Mouse (Mus musculus) hindbrain, embryonic 15.5 days (tissue): ENCODE results near the gene Tfg. TPM values are rescaled to one million over a fixed set of nuclear protein-coding genes. Genes with fewer than 3 reads are reported as not detected.
A peak's percentile ranks its signal among the peaks of the same experiment; 100 is the strongest.

Experiments used
- ATAC-seq: fragments of 200-750 bp; cut with Nextera tagmentation; 2 replicates; pipeline ENCODE4 v1.8.0; 2017; ENCODE audit warnings: low read depth, moderate number of reproducible peaks, moderate TSS enrichment; ENCODE audit not compliant: low FRiP score
- H3K27ac ChIP-seq: fragments of 300-500 bp; sonication (generic); replicated peaks from 2 replicates; pipeline ENCODE4 v1.5.1; 2015; ENCODE audit warnings: mild to moderate bottlenecking, inconsistent platforms
- H3K27me3 ChIP-seq: fragments of 300-500 bp; sonication (generic); 2 replicates; pipeline ENCODE4 v1.6.1; 2015; ENCODE audit warnings: control low read depth, inconsistent platforms
- H3K36me3 ChIP-seq: fragments of 300-500 bp; sonication (generic); 2 replicates; pipeline ENCODE4 v1.6.1; 2015; ENCODE audit warnings: control low read depth, inconsistent platforms
- H3K4me1 ChIP-seq: fragments of 300-500 bp; sonication (generic); replicated peaks from 2 replicates; pipeline ENCODE4 v1.6.1; 2015; ENCODE audit warnings: control low read depth, inconsistent platforms
- H3K4me2 ChIP-seq: fragments of 300-500 bp; sonication (generic); 2 replicates; pipeline ENCODE4 v1.6.1; 2015; ENCODE audit warnings: moderate library complexity, mild to moderate bottlenecking, inconsistent platforms
- H3K4me3 ChIP-seq: fragments of 300-500 bp; sonication (generic); 2 replicates; pipeline ENCODE4 v1.5.1; 2015; ENCODE audit warnings: mild to moderate bottlenecking, inconsistent platforms
- H3K9ac ChIP-seq: fragments of 300-500 bp; sonication (generic); 2 replicates; pipeline ENCODE4 v1.6.1; 2015; ENCODE audit warnings: inconsistent platforms
- H3K9me3 ChIP-seq: fragments of 300-500 bp; sonication (generic); 2 replicates; pipeline ENCODE4 v1.6.1; 2016; ENCODE audit warnings: control low read depth, inconsistent platforms
- WGBS: fragments of 180-500 bp; shearing (Covaris S2); methylation state at CpG from one replicate; pipeline ENCODE4 v1.1.7; 2015; 5-methylcytosine and 5-hydroxymethylcytosine counted together
- polyA plus RNA-seq: library from polyadenylated mRNA; unstranded; fragments of >200 nt; fragmentation: Nextera tagmentation; extraction: Ambion mirVana; gene quantifications from 2 replicates; pipeline ENCODE4 v1.2.1, GENCODE M21; 2015

Gene Tfg
- polyA plus RNA-seq: 156 and 157 TPM in 2 replicates

GRCm38 (mm10) chr16:56717224-56718200 is at the start of gene Tfg:
Gene Tfg, minus strand, starts transcription at chr16:56717450.
- H3K36me3 ChIP-seq: peaks cover 1% of the 10 kb centered on the region; the same call in 1 of the 2 replicates
- ATAC-seq: peak; percentile 99
- under 1% methylated on average over 61 of the region's 62 CpGs for WGBS

GRCm38 (mm10) chr16:56729060-56729459 is 11.8 kb upstream of the Tfg start:
- no peaks in the 10 kb centered on the region for H3K36me3 ChIP-seq
- no peak overlapping the region for H3K4me3 ChIP-seq
- no peaks in the 10 kb centered on the region for H3K4me1 ChIP-seq
- no peak overlapping the region for H3K27ac ChIP-seq
- no peak overlapping the region for H3K4me2 ChIP-seq
- WGBS: 34% methylated on average over 1 of the region's 1 CpGs
- no peaks in the 10 kb centered on the region for H3K27me3 ChIP-seq
- no peak for ATAC-seq
- no peaks in the 10 kb centered on the region for H3K9me3 ChIP-seq
- no peak overlapping the region for H3K9ac ChIP-seq

More at GRCm38 (mm10) chr16:56717224-56718200, at the start of gene Tfg:
- Histone ChIP-seq H3K4me1 (peaks cover 26% of the 10 kb centered on the region), H3K4me2 (peak within 1 kb of the TSS; percentile 80), H3K27ac (peak within 1 kb of the TSS; percentile 98), H3K9ac (peak within 1 kb of the TSS; percentile 80), H3K27me3 (no peaks in the 10 kb centered on the region), H3K9me3 (no peaks in the 10 kb centered on the region), H3K4me3 (peak within 1 kb of the TSS; percentile 85)

- Histone ChIP-seq H3K9ac (no peak overlapping the region), H3K36me3 (no peaks in the 10 kb centered on the region), H3K27me3 (no peaks in the 10 kb centered on the region), H3K4me2 (no peak overlapping the region), H3K9me3 (no peaks in the 10 kb centered on the region), H3K4me1 (no peaks in the 10 kb centered on the region), H3K4me3 (no peak overlapping the region), H3K27ac (no peak overlapping the region)
- no peak for ATAC-seq
- WGBS: 79% methylated on average over 10 of the region's 10 CpGs
These were observed 7.7 kb upstream of the Tfg start for GRCm38 (mm10) chr16:56724927-56725326.

- ATAC-seq: no peak
- Histone ChIP-seq H3K27ac (no peak overlapping the region), H3K4me2 (no peak overlapping the region), H3K27me3 (no peaks in the 10 kb centered on the region), H3K4me3 (no peak overlapping the region), H3K36me3 (no peaks in the 10 kb centered on the region), H3K9ac (no peak overlapping the region), H3K9me3 (no peaks in the 10 kb centered on the region), H3K4me1 (peaks cover 6% of the 10 kb centered on the region)
- 75% methylated on average over 4 of the region's 4 CpGs for WGBS
These were observed 5.1 kb upstream of the Tfg start for GRCm38 (mm10) chr16:56722357-56722756.

- H3K4me2 ChIP-seq: no peak overlapping the region
- no peaks in the 10 kb centered on the region for H3K36me3 ChIP-seq
- no peaks in the 10 kb centered on the region for H3K9me3 ChIP-seq
- no peak overlapping the region for H3K27ac ChIP-seq
- H3K4me3 ChIP-seq: no peak overlapping the region
- peaks cover 26% of the 10 kb centered on the region for H3K4me1 ChIP-seq
- ATAC-seq: no peak
- no peaks in the 10 kb centered on the region for H3K27me3 ChIP-seq
- no peak overlapping the region for H3K9ac ChIP-seq
These were observed 1.8 kb upstream of the Tfg start for GRCm38 (mm10) chr16:56719031-56719430.

GRCm38 (mm10) chr16:56716557-56717179 is 582 bp downstream of the Tfg start:
- peak overlapping the region; percentile 85 for H3K4me3 ChIP-seq
- H3K4me2 ChIP-seq: peak overlapping the region; percentile 80
- ATAC-seq: peak; percentile 76
- H3K27ac ChIP-seq: peak overlapping the region; percentile 98
- H3K4me1 ChIP-seq: peaks cover 26% of the 10 kb centered on the region
- H3K9ac ChIP-seq: peak overlapping the region; percentile 80
- no peaks in the 10 kb centered on the region for H3K9me3 ChIP-seq
- H3K27me3 ChIP-seq: no peaks in the 10 kb centered on the region
- WGBS: under 1% methylated on average over 35 of the region's 38 CpGs
- H3K36me3 ChIP-seq: peaks cover 8% of the 10 kb centered on the region

- peak overlapping the region; percentile 85; the same call in 1 of the 2 replicates for H3K4me3 ChIP-seq
- no peaks in the 10 kb centered on the region for H3K9me3 ChIP-seq
- H3K9ac ChIP-seq: no peak overlapping the region
- H3K4me1 ChIP-seq: peaks cover 26% of the 10 kb centered on the region
- WGBS: 79% methylated on average over 3 of the region's 3 CpGs
- H3K4me2 ChIP-seq: peak overlapping the region; percentile 80
- peaks cover 18% of the 10 kb centered on the region for H3K36me3 ChIP-seq
- ATAC-seq: no peak
- H3K27me3 ChIP-seq: no peaks in the 10 kb centered on the region
- no peak overlapping the region for H3K27ac ChIP-seq
These were observed 1.6 kb downstream of the Tfg start for GRCm38 (mm10) chr16:56715608-56716007.

GRCm38 (mm10) chr16:56710071-56710470 is 7.2 kb downstream of the Tfg start:
- H3K36me3 ChIP-seq: peaks cover 45% of the 10 kb centered on the region
- H3K27ac ChIP-seq: no peak overlapping the region
- no peak overlapping the region for H3K4me3 ChIP-seq
- H3K9ac ChIP-seq: no peak overlapping the region
- no peak for ATAC-seq
- no peak overlapping the region for H3K4me2 ChIP-seq
- H3K9me3 ChIP-seq: no peaks in the 10 kb centered on the region
- WGBS: 95% methylated on average over 3 of the region's 3 CpGs
- 0 out of 2 replicates have a peak, but pooled peaks cover 5% of the 10 kb centered on the region for H3K4me1 ChIP-seq
- no peaks in the 10 kb centered on the region for H3K27me3 ChIP-seq

- no peaks in the 10 kb centered on the region for H3K4me1 ChIP-seq
- 89% methylated on average over 3 of the region's 3 CpGs for WGBS
- no peak for ATAC-seq
These were observed 11.5 kb downstream of the Tfg start for GRCm38 (mm10) chr16:56705731-56706130.

GRCm38 (mm10) chr16:56700898-56701297 is 16.4 kb downstream of the Tfg start:
- H3K27me3 ChIP-seq: no peaks in the 10 kb centered on the region
- no peak overlapping the region for H3K27ac ChIP-seq
- no peak for ATAC-seq
- H3K9ac ChIP-seq: no peak overlapping the region
- no peak overlapping the region for H3K4me3 ChIP-seq
- WGBS: 93% methylated on average over 3 of the region's 3 CpGs
- H3K36me3 ChIP-seq: peaks cover 46% of the 10 kb centered on the region
- no peak overlapping the region for H3K4me2 ChIP-seq
- H3K9me3 ChIP-seq: no peaks in the 10 kb centered on the region
- H3K4me1 ChIP-seq: no peaks in the 10 kb centered on the region

More at GRCm38 (mm10) chr16:56705731-56706130, 11.5 kb downstream of the Tfg start:
- Histone ChIP-seq H3K36me3 (peaks cover 48% of the 10 kb centered on the region), H3K9ac (no peak overlapping the region), H3K4me3 (no peak overlapping the region), H3K9me3 (no peaks in the 10 kb centered on the region), H3K4me2 (no peak overlapping the region), H3K27ac (no peak overlapping the region), H3K27me3 (no peaks in the 10 kb centered on the region)

GRCm38 (mm10) chr16:56696448-56696847 is 20.8 kb downstream of the Tfg start:
- no peak for ATAC-seq
- Histone ChIP-seq H3K27ac (no peak overlapping the region), H3K27me3 (no peaks in the 10 kb centered on the region), H3K4me3 (no peak overlapping the region), H3K4me2 (no peak overlapping the region), H3K4me1 (no peaks in the 10 kb centered on the region), H3K36me3 (peaks cover 41% of the 10 kb centered on the region), H3K9ac (no peak overlapping the region), H3K9me3 (no peaks in the 10 kb centered on the region)
- 46% methylated on average over 2 of the region's 2 CpGs for WGBS

- H3K36me3 ChIP-seq: peaks cover 39% of the 10 kb centered on the region
- H3K4me3 ChIP-seq: no peak overlapping the region
- no peak for ATAC-seq
- no peak overlapping the region for H3K27ac ChIP-seq
- no peaks in the 10 kb centered on the region for H3K9me3 ChIP-seq
- H3K9ac ChIP-seq: no peak overlapping the region
- H3K4me1 ChIP-seq: no peaks in the 10 kb centered on the region
- 86% methylated on average over 7 of the region's 7 CpGs for whole genome bisulfite sequencing
- H3K4me2 ChIP-seq: no peak overlapping the region
- H3K27me3 ChIP-seq: no peaks in the 10 kb centered on the region
These were observed 26.5 kb downstream of the Tfg start for GRCm38 (mm10) chr16:56690715-56691114.
